Mouse (Mus musculus): ENCODE results near the gene Noct. TPM values are rescaled to one million over a fixed set of nuclear protein-coding genes. Genes with fewer than 3 reads are reported as not detected.

Noct gene
- polyA plus RNA-seq, 1 experiment: 33.0 TPM

DNA sequence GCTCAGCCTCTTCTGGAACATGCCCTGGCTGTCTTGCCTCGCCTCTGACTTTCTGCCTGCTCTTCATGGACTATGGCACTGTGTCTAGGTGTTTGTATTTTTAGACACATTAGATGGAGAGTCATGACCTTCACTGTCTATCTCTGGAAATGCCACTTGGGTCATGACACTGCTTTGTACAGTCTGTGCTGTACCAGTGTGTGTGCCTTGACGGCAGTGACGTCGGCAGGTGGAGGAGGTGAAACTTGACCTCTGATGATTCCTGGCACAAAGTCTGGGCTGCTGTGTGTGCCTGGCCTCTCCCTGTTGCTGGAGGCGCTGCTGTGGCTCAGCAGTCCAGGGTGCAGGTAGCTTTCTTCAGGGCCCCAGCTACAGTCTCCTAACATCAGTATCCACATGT is 9.2 kb downstream of the Noct start:
- no peak for TF ChIP-seq CTCF (IDR thresholded peaks at IDR 0.05; ENCODE audit: borderline replicate concordance, extremely low read depth, insufficient read depth, insufficient read length)
- TF ChIP-seq POLR2A (IDR thresholded peaks at IDR 0.05; ENCODE audit: borderline replicate concordance, extremely low read depth, insufficient read depth, insufficient read length, poor library complexity, severe bottlenecking): no peak
- no peak for DNase-seq (ENCODE audit: low read depth)

GRCm38 (mm10) chr3:51233918-51234751 is 9.9 kb downstream of the Noct start:
- peak; percentile 94 for DNase-seq (ENCODE audit: low read depth)
- TF ChIP-seq POLR2A (IDR thresholded peaks at IDR 0.05; ENCODE audit: borderline replicate concordance, extremely low read depth, insufficient read depth, insufficient read length, poor library complexity, severe bottlenecking) (no peak), CTCF (IDR thresholded peaks at IDR 0.05; ENCODE audit: borderline replicate concordance, extremely low read depth, insufficient read depth, insufficient read length) (peak; percentile 97)

DNA sequence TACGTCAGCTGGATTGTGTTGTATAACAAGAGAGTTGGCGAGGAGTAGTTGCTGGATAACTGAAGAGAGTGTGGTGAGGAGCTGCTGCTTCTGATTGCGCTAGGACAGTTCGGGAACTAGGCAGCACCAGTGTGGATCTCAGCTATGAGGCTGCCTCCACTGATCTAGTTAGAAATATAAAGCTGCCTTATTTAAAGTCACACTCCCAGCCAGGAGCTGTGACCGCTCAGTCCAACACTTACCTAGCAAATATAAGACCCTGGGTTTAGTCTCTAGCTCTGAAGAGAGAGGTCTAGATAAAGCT is 10.5 kb downstream of the Noct start:
- no peak for DNase-seq (ENCODE audit: low read depth)
- TF ChIP-seq CTCF (IDR thresholded peaks at IDR 0.05; ENCODE audit: borderline replicate concordance, extremely low read depth, insufficient read depth, insufficient read length): no peak
- no peak for TF ChIP-seq POLR2A (IDR thresholded peaks at IDR 0.05; ENCODE audit: borderline replicate concordance, extremely low read depth, insufficient read depth, insufficient read length, poor library complexity, severe bottlenecking)

DNA sequence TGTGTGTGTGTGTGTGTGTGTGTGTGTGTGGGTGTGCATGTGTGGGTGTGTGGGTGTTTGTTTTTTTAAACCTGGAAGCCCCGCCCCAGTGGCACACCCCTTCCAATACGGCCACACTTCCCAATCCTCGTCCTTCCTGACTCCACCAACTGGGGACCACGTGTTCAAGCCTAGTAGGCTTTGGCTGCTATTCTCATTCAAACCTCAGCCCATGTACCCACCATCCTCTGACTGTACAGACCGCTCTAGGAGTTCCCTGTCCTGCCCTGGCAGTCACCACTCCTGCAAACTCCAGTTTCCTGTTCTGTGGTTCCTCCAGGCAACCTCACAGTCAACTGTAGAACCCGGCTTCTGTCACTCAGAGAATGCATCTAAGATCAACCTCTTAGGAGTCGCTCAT is 14.3 kb downstream of the Noct start:
- no peak for TF ChIP-seq POLR2A (IDR thresholded peaks at IDR 0.05; ENCODE audit: borderline replicate concordance, extremely low read depth, insufficient read depth, insufficient read length, poor library complexity, severe bottlenecking)
- TF ChIP-seq CTCF (IDR thresholded peaks at IDR 0.05; ENCODE audit: borderline replicate concordance, extremely low read depth, insufficient read depth, insufficient read length): no peak
- DNase-seq (ENCODE audit: low read depth): no peak

GRCm38 (mm10) chr3:51239541-51239940 is 15.3 kb downstream of the Noct start:
- no peak for DNase-seq (ENCODE audit: low read depth)
- TF ChIP-seq CTCF (IDR thresholded peaks at IDR 0.05; ENCODE audit: borderline replicate concordance, extremely low read depth, insufficient read depth, insufficient read length): no peak
- TF ChIP-seq POLR2A (IDR thresholded peaks at IDR 0.05; ENCODE audit: borderline replicate concordance, extremely low read depth, insufficient read depth, insufficient read length, poor library complexity, severe bottlenecking): no peak

DNA sequence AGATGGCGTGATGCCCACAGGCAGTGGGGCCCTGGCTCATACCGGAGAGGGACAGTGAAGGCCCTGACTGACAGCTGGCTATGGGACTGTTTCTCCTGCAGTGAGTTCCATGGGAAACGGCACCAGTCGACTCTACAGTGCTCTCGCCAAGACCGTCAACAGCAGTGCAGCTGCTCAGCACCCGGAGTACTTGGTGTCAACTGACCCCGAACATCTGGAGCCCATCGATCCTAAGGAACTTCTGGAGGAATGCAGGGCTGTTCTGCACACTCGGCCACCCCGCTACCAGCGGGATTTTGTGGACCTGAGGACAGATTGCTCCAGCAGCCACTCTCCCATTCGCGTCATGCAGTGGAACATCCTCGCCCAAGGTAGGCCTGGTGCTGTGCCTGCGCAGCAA is 23.5 kb downstream of the Noct start:
- no peak for TF ChIP-seq CTCF (IDR thresholded peaks at IDR 0.05; ENCODE audit: borderline replicate concordance, extremely low read depth, insufficient read depth, insufficient read length)
- no peak for TF ChIP-seq POLR2A (IDR thresholded peaks at IDR 0.05; ENCODE audit: borderline replicate concordance, extremely low read depth, insufficient read depth, insufficient read length, poor library complexity, severe bottlenecking)
- no peak for DNase-seq (ENCODE audit: low read depth)

- DNase-seq (ENCODE audit: low read depth): no peak
- no peak for TF ChIP-seq POLR2A (IDR thresholded peaks at IDR 0.05; ENCODE audit: borderline replicate concordance, extremely low read depth, insufficient read depth, insufficient read length, poor library complexity, severe bottlenecking)
- TF ChIP-seq CTCF (IDR thresholded peaks at IDR 0.05; ENCODE audit: borderline replicate concordance, extremely low read depth, insufficient read depth, insufficient read length): no peak
These were observed 24.4 kb downstream of the Noct start for GRCm38 (mm10) chr3:51248600-51248999.

DNA sequence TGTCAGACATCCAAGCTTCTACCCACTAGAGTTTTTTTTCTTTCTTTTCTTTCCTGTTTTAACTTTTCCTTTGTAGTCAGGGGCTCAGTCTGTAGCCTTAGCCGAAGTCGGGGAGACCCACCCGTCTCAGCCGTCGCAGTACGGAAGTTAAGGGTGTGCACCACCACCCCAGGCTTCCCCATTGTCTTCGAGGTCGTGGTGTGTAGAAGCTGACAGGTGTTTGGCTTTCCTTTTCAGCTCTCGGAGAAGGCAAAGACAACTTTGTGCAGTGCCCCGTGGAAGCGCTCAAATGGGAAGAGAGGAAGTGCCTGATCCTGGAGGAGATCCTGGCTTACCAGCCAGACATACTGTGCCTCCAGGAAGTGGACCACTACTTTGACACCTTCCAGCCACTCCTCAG is 25.2 kb downstream of the Noct start:
- TF ChIP-seq POLR2A (IDR thresholded peaks at IDR 0.05; ENCODE audit: borderline replicate concordance, extremely low read depth, insufficient read depth, insufficient read length, poor library complexity, severe bottlenecking) (no peak), CTCF (IDR thresholded peaks at IDR 0.05; ENCODE audit: borderline replicate concordance, extremely low read depth, insufficient read depth, insufficient read length) (no peak)
- no peak for DNase-seq (ENCODE audit: low read depth)

GRCm38 (mm10) chr3:51249866-51250265 is 25.6 kb downstream of the Noct start:
- DNase-seq (ENCODE audit: low read depth): no peak
- TF ChIP-seq POLR2A (IDR thresholded peaks at IDR 0.05; ENCODE audit: borderline replicate concordance, extremely low read depth, insufficient read depth, insufficient read length, poor library complexity, severe bottlenecking): no peak
- TF ChIP-seq CTCF (IDR thresholded peaks at IDR 0.05; ENCODE audit: borderline replicate concordance, extremely low read depth, insufficient read depth, insufficient read length): no peak

DNA sequence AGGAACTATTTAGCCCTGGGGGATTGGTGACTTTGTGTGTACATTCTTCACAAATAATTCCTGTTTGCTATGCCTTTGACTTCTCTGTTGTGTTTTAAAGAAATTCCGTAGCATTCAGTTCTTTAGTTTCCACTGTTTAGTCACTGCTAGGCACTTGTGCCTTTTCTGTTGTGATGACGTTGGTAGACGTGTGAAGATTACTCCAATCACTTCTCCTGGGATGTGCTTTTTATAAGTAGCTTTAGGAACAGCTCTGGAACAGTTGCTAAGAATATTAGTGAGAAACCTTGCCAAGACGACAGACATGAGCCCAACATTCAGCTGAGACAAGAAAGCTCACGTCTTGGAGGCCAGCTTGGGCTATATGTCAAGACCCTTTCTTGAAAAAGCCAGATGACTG is 26.8 kb downstream of the Noct start:
- DNase-seq (ENCODE audit: low read depth): no peak
- TF ChIP-seq CTCF (IDR thresholded peaks at IDR 0.05; ENCODE audit: borderline replicate concordance, extremely low read depth, insufficient read depth, insufficient read length) (no peak), POLR2A (IDR thresholded peaks at IDR 0.05; ENCODE audit: borderline replicate concordance, extremely low read depth, insufficient read depth, insufficient read length, poor library complexity, severe bottlenecking) (no peak)

DNA sequence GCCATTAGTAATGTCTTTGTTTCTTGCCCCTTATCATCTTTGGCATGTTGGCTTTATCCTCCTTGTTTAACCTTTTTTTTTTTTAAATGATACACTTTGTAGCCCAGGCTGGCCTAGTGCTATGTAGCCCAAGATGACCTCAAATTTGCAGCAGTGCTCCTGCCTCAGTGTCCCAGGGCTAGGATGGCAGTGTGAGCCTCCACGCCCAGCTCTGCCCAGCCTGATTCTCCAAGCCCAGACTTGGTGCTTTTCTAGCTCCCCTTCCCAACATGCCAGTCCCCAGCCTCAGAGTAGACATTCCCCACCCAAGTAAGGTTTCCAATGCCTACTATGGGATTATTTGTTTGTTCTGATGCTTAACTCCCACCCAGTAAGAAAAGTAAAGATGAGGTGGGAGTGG is 28.0 kb downstream of the Noct start:
- no peak for TF ChIP-seq CTCF (IDR thresholded peaks at IDR 0.05; ENCODE audit: borderline replicate concordance, extremely low read depth, insufficient read depth, insufficient read length)
- TF ChIP-seq POLR2A (IDR thresholded peaks at IDR 0.05; ENCODE audit: borderline replicate concordance, extremely low read depth, insufficient read depth, insufficient read length, poor library complexity, severe bottlenecking): no peak
- DNase-seq (ENCODE audit: low read depth): no peak

- no peak for TF ChIP-seq CTCF (IDR thresholded peaks at IDR 0.05; ENCODE audit: borderline replicate concordance, extremely low read depth, insufficient read depth, insufficient read length)
- no peak for TF ChIP-seq POLR2A (IDR thresholded peaks at IDR 0.05; ENCODE audit: borderline replicate concordance, extremely low read depth, insufficient read depth, insufficient read length, poor library complexity, severe bottlenecking)
- DNase-seq (ENCODE audit: low read depth): no peak
These were observed 28.6 kb downstream of the Noct start for GRCm38 (mm10) chr3:51252689-51253402.
